21 mouse cellular contexts compared by ENCODE assay signal in genomic region chr3:135357394-135357793, GRCm38 (mm10). TPM values are rescaled to one million over a fixed set of nuclear protein-coding genes. Genes with fewer than 3 reads are reported as not detected.
"Had no signal": no experiment of that assay in that cellular context is flagged by ENCODE, and none has a peak within 500 bp of the region (broad histone marks: within the 10 kb centered on the region; RNA-seq: fewer than 3 reads in every experiment).

No protein-coding gene starts in this region.

- H3K27me3 ChIP-seq: neural tube, embryonic 13.5 days; neural tube, embryonic 15.5 days; stomach, embryonic 15.5 days had no signal

- H3K4me3 ChIP-seq: neural tube, embryonic 13.5 days; neural tube, embryonic 15.5 days; stomach, embryonic 15.5 days had no signal

- H3K4me2 ChIP-seq: neural tube, embryonic 13.5 days; neural tube, embryonic 15.5 days; stomach, embryonic 15.5 days had no signal

- H3K4me1 ChIP-seq: neural tube, embryonic 13.5 days; neural tube, embryonic 15.5 days; stomach, embryonic 15.5 days had no signal

- H3K9ac ChIP-seq: neural tube, embryonic 13.5 days; neural tube, embryonic 15.5 days; stomach, embryonic 15.5 days had no signal

- H3K36me3 ChIP-seq: neural tube, embryonic 13.5 days; neural tube, embryonic 15.5 days; stomach, embryonic 15.5 days had no signal

- DNase-seq: retina, postnatal 1 day; right cerebral cortex, adult 18-20 months; right cerebral cortex, postnatal 14 days; right cerebral cortex, postnatal 25 days; right cerebral cortex, postnatal 4 days; spleen, adult 18-20 months; thymus, adult 18-20 months; thymus, adult 2 months; thymus, postnatal 14 days; thymus, postnatal 25 days; thymus, postnatal 36 days; thymus, postnatal 4 days had no signal

- H3K27ac ChIP-seq: neural tube, embryonic 13.5 days; neural tube, embryonic 15.5 days; stomach, embryonic 15.5 days; stomach, postnatal 0 days had no signal

- H3K9me3 ChIP-seq: neural tube, embryonic 13.5 days; neural tube, embryonic 15.5 days; stomach, embryonic 15.5 days had no signal

RNA-seq across cellular contexts. Expression of gene Slc9b1, which starts 9.6 kb away (rescaled TPM):
- total RNA-seq: neutrophil, adult 5-6 weeks had no signal
- polyA plus RNA-seq: neural tube, embryonic 13.5 days; neural tube, embryonic 14.5 days; small intestine, adult 2 months; spleen, adult 2 months; stomach, embryonic 14.5 days; thymus, adult 2 months had no signal

RNA-seq across cellular contexts. Expression of gene Slc9b2, which starts 49.9 kb away (rescaled TPM):
- polyA plus RNA-seq: small intestine, adult 2 months had no signal
